Mouse (Mus musculus) intestine, embryonic 14.5 days (tissue): ENCODE results near the gene Itpk1. TPM values are rescaled to one million over a fixed set of nuclear protein-coding genes. Genes with fewer than 3 reads are reported as not detected.

Source experiments
- ATAC-seq: fragments of 200-750 bp; cut with Nextera tagmentation; replicated peaks from 2 replicates; pipeline ENCODE4 v1.8.0; 2017; ENCODE audit warnings: low read depth, moderate number of reproducible peaks, moderate TSS enrichment, moderate library complexity; ENCODE audit not compliant: low FRiP score, low TSS enrichment
- DNase-seq: peaks from one replicate; pipeline ENCODE4 v3.0.0-alpha.2; 2018; ENCODE audit warnings: low spot score
- H3K27ac ChIP-seq: fragments of 300-500 bp; sonication (generic); 2 replicates; pipeline ENCODE4 v1.5.1; 2014; ENCODE audit warnings: low read depth, mild to moderate bottlenecking, control low read depth
- H3K27me3 ChIP-seq: fragments of 300-500 bp; sonication (generic); replicated peaks from 2 replicates; pipeline ENCODE4 v1.6.1; 2014; ENCODE audit warnings: low read length, control low read depth; ENCODE audit not compliant: control insufficient read depth, insufficient read depth
- H3K36me3 ChIP-seq: fragments of 300-500 bp; sonication (generic); 2 replicates; pipeline ENCODE4 v1.6.1; 2014; ENCODE audit warnings: low read length, control low read depth; ENCODE audit not compliant: control insufficient read depth, insufficient read depth
- H3K4me1 ChIP-seq: fragments of 300-500 bp; sonication (generic); replicated peaks from 2 replicates; pipeline ENCODE4 v1.6.1; 2014; ENCODE audit warnings: low read length, control low read depth, mixed read lengths; ENCODE audit not compliant: control insufficient read depth, insufficient read depth
- H3K4me2 ChIP-seq: fragments of 300-500 bp; sonication (generic); 2 replicates; pipeline ENCODE4 v1.6.1; 2014; ENCODE audit warnings: low read length
- H3K4me3 ChIP-seq: fragments of 300-500 bp; sonication (generic); 2 replicates; pipeline ENCODE4 v1.5.1; 2014; ENCODE audit warnings: low read depth, low read length, control low read depth, mixed read lengths
- H3K9ac ChIP-seq: fragments of 300-500 bp; sonication (generic); 2 replicates; pipeline ENCODE4 v1.6.1; 2014; ENCODE audit warnings: mild to moderate bottlenecking, low read length
- H3K9me3 ChIP-seq: fragments of 300-500 bp; sonication (generic); 2 replicates; pipeline ENCODE4 v1.6.1; 2016; ENCODE audit warnings: low read length, control low read depth; ENCODE audit not compliant: control insufficient read depth
- WGBS: fragments of 180-500 bp; shearing (Covaris S2); extraction: QIAGEN DNeasy Blood & Tissue Kit; methylation state at CpG from one replicate; pipeline ENCODE4 v1.1.7; 2014; 5-methylcytosine and 5-hydroxymethylcytosine counted together
- polyA plus RNA-seq: library from polyadenylated mRNA; unstranded; fragments of >200 nt; fragmentation: Nextera tagmentation; extraction: Ambion mirVana; gene quantifications from 2 replicates; pipeline ENCODE4 v1.2.1, GENCODE M21; 2014

Gene Itpk1
- 25.7 and 31.5 TPM in 2 replicates for polyA plus RNA-seq

DNA sequence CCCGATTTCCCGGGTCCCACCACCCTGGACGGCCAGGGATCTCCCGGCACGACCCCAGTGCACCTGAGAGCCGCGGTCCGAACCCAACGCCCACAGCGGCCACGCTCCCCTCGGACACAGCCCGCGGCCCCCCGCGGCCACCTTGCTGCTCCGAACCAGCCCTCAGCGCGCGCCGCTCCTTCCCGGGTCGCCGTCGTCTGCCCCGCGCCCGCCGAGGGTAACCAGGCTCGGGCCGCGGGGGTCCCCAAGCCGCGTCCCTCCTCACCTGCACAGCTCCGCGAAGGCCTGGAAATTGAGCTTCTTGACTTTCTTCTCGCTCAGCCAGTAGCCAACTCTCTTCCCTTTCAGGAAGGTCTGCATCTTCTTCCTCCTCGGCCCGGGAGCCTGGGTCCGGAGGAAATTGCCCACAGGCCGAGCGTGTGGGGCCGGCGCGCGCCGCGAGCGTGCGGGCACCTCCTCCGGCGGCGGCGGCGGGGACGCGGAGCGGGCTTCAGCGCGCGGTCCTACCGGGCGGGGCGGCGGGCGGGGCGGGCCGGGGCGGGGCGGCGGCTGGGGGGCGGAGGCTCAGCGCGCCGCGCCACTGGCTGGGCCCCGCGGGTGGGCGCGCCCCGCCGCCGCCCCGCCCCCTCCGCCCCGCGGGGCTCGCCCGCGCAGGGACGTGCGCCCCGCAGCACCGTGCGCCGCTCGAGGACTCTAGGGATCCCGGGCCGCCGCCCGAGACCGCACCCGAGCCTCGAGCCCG is at the start of gene Itpk1:
TSS of gene Itpk1 (minus strand) at position 474 of the 742 bp plus-strand sequence.
- Histone ChIP-seq H3K4me1 (peaks cover 33% of the 10 kb centered on the region), H3K9me3 (no peaks in the 10 kb centered on the region), H3K4me3 (peak within 1 kb of the TSS; percentile 65), H3K36me3 (no peaks in the 10 kb centered on the region), H3K4me2 (peak within 1 kb of the TSS; percentile 79), H3K27ac (peak within 1 kb of the TSS; percentile 84), H3K27me3 (no peaks in the 10 kb centered on the region), H3K9ac (peak within 1 kb of the TSS; percentile 83)
- peak; percentile 94 for ATAC-seq
- DNase-seq: peak; percentile 83
- under 1% methylated on average over 82 of the region's 105 CpGs for WGBS

DNA sequence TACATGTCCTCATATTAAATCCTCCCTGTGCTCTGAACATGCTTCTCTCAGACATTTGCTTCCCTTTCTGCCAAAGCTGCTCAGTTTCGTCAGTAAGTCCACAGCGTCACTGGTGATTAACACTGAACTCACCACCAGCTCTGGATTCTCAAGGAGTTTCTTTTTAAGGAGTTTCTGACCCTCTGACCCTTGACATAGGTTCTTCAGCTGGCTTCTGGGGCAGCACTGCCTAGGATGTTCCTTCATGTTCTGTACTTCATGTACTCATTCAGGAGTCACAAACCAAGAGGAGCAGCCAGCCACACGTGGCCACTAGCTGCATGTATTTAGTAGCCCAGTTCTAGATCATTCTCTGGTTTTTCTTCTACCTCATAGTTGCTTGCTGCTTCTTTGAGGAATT is 43.5 kb upstream of the Itpk1 start:
- Histone ChIP-seq H3K9ac (no peak overlapping the region), H3K4me2 (no peak overlapping the region), H3K27ac (no peak overlapping the region), H3K4me3 (no peak overlapping the region), H3K36me3 (peaks cover 28% of the 10 kb centered on the region), H3K4me1 (peaks cover 9% of the 10 kb centered on the region), H3K9me3 (no peaks in the 10 kb centered on the region), H3K27me3 (no peaks in the 10 kb centered on the region)
- whole genome bisulfite sequencing: 85% methylated on average over 3 of the region's 3 CpGs
- DNase-seq: no peak
- no peak for ATAC-seq

DNA sequence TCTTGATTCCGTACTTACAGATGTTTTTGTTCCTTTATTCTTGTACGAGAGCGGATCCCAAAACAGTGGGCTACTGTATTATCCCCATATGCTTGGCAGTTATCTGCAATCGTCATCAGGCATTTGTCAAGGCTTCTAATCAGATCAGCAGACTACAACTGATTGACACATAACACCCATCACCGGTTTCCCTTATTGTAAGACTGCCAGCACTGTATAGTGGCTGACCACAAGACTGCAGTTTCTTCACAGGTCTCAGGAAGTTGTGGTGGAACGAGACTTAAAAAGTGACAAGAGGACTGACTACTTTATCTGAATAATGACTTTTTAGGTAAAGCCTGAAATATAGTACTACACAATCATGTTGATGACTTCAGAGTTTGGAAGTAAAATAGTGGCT is 40.1 kb upstream of the Itpk1 start:
- WGBS: 60% methylated on average over 6 of the region's 6 CpGs
- ATAC-seq: no peak
- Histone ChIP-seq H3K27me3 (no peaks in the 10 kb centered on the region), H3K4me1 (peaks cover 14% of the 10 kb centered on the region), H3K4me3 (peak overlapping the region; percentile 72; the same call in 1 of the 2 replicates), H3K9ac (no peak overlapping the region), H3K9me3 (no peaks in the 10 kb centered on the region), H3K36me3 (peaks cover 28% of the 10 kb centered on the region), H3K27ac (no peak overlapping the region), H3K4me2 (peak overlapping the region; percentile 75)
- DNase-seq: no peak

DNA sequence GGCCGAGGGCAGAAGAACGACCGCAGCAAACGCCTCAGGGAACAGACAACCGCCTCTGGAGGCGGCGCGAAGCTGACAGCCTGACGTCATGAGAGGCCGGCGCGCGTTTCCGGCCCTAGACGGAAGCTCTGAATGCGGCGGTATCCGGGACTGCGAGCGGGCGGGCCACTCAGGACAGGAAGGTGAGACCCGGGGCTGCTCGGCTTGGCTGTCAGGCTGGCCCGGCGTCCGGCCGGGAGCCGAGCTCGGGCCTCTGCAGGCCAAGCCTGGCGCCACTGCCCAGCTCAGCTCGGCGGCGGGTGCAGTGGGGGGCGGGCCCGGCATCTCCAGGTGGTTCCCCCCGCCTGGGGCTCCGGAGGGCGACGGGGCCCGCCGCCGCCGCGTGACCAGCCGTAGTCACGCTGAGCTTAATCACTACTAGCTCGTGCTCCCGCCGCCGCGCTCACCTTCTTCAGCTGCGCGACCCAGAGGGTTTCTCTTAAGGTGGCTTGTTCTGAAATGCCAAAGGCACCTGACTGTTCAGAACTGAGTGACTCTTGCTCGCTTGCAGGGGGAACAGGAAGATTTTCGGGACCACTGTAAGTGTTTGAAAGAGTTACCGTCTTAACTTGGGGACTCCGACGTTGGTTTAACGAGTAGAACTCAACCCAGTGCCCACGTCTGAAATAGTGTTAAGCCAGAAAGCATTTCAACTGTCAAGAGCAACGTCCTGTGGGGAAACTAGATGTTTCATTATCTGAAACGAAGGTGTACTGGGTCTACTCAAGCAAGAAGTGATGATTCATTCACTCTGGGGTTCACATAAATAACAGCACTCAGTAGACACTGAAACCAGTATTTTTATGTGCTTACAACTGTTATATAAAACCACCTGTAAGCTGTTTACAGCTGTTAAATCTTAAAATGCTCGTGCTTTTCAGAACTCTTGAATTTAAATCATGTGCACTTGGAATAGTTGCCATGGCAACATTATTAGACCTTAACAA is 39.2 kb upstream of the Itpk1 start, which contains the start of the genes Moap1 and Tmem251:
TSS of gene Moap1 (minus strand) at position 73 of the 986 bp plus-strand sequence.
TSS of gene Tmem251 (plus strand) at position 174 of the 986 bp plus-strand sequence.
- peak; percentile 94 for ATAC-seq
- peak within 1 kb of the TSS; percentile 76 for H3K9ac ChIP-seq
- whole genome bisulfite sequencing: under 1% methylated on average over 61 of the region's 63 CpGs

DNA sequence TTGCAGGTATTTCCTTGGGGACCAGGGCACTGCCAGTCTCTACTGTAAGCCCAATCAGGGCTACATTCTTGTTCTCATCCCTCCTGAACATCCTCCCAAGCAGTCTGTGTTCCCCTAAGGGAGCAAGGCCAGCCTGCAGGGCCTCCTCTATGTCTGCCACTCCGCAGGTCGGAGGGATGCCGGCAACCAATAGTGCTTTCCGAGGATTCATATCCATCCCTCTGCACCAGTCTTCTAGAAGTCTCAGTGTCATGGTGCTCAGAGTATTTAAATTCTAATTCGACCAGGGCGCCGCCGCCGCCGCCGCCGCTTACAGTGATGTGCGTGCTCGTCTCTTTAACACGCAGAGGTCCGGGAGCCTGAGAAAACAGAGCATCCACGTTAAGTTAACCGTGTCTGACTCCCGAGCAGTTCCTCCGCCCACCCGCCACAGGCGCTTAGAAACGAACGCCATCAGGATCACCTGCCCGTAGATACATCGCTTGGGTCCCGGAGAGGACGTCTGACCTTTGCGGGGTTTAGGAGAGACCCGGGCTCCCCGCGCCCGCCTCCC is 38.4 kb upstream of the Itpk1 start:
- Histone ChIP-seq H3K9ac (peak overlapping the region; percentile 76), H3K4me2 (peak overlapping the region; percentile 75), H3K36me3 (peaks cover 19% of the 10 kb centered on the region), H3K27ac (peak overlapping the region; percentile 78), H3K9me3 (no peaks in the 10 kb centered on the region), H3K4me1 (peaks cover 14% of the 10 kb centered on the region), H3K4me3 (peak overlapping the region; percentile 72), H3K27me3 (no peaks in the 10 kb centered on the region)
- ATAC-seq (peak; percentile 26), DNase-seq (no peak)
- WGBS: under 1% methylated on average over 33 of the region's 33 CpGs

More for the DNA sequence above, 39.2 kb upstream of the Itpk1 start, which contains the start of the genes Moap1 and Tmem251:
- Histone ChIP-seq H3K4me1 (peaks cover 14% of the 10 kb centered on the region), H3K27ac (peak within 1 kb of the TSS; percentile 78), H3K27me3 (no peaks in the 10 kb centered on the region), H3K36me3 (peaks cover 24% of the 10 kb centered on the region), H3K4me3 (peak within 1 kb of the TSS; percentile 72), H3K4me2 (peak within 1 kb of the TSS; percentile 75), H3K9me3 (no peaks in the 10 kb centered on the region)
- peak; percentile 92 for DNase-seq

DNA sequence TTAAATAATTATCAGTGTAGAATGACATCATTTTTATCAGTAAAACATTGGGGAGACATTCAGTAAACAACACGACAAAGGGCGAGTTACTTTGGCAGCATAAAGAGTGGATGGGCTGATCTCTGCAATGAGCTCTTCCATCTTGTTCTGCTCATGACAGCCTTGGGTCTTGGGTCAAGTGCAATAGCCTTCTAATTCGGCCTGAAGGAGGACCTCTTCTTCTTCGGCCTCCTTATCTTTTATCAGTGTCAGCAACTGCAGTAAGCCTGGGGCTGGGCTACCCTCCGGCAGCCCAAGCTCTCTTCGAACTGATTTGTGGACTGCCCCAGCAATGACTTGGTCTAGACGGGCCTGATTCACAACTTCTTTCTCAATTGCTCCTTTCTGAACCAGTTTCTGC is 37.3 kb upstream of the Itpk1 start:
- Histone ChIP-seq H3K4me3 (no peak overlapping the region), H3K27ac (no peak overlapping the region), H3K9ac (no peak overlapping the region), H3K36me3 (peaks cover 15% of the 10 kb centered on the region; the same call in 1 of the 2 replicates), H3K27me3 (no peaks in the 10 kb centered on the region), H3K4me1 (peaks cover 14% of the 10 kb centered on the region), H3K4me2 (no peak overlapping the region), H3K9me3 (no peaks in the 10 kb centered on the region)
- ATAC-seq: no peak
- no peak for DNase-seq
- WGBS: 73% methylated on average over 7 of the region's 7 CpGs

DNA sequence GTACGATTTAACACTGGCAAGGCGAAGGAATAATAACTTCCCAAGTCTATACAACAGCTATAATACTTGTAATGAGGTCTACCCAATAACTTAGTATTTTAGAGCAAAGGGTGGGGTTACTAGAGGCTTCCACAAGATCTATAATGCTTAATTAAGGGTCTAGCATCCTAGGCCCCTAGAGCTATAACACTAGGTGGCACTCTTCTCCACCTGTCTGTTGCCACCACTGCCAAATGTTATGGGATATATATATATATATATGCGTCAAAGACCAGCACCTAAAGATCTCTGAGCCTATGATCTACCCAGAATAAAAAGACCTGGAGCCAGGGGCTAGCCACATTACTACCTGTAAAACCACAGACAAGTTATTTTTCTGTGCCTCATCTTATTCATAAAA is 35.6 kb upstream of the Itpk1 start:
- WGBS: 60% methylated on average over 3 of the region's 3 CpGs
- Histone ChIP-seq H3K36me3 (no peaks in the 10 kb centered on the region), H3K9me3 (no peaks in the 10 kb centered on the region), H3K27me3 (no peaks in the 10 kb centered on the region), H3K9ac (no peak overlapping the region), H3K27ac (no peak overlapping the region), H3K4me2 (no peak overlapping the region), H3K4me3 (no peak overlapping the region), H3K4me1 (peaks cover 14% of the 10 kb centered on the region)
- no peak for ATAC-seq
- no peak for DNase-seq

DNA sequence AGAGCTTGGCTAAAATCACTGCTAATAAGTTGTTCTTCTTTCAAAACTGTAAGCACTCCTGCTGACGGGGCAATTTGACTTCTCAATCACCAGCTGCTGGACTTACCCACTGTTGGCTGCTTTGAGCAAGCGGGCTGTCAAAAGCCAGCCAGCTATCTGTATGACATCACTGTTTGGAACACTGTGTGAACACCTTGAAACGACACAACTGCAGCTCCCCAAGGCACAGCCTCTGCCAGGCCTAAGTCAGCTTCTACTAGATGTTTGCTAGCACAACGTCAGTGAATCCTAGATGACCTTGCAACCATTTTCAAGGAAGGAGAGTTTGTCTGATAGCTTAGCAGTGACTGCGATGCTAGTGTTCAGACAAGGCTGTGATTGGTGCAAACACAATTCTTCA is 34.4 kb upstream of the Itpk1 start:
- WGBS: 73% methylated on average over 5 of the region's 5 CpGs
- no peak for DNase-seq
- H3K4me3 ChIP-seq: no peak overlapping the region

More for the DNA sequence above, 34.4 kb upstream of the Itpk1 start:
- no peaks in the 10 kb centered on the region for H3K27me3 ChIP-seq
- H3K4me1 ChIP-seq: peaks cover 5% of the 10 kb centered on the region; the same call in 1 of the 2 replicates
- H3K36me3 ChIP-seq: no peaks in the 10 kb centered on the region
- no peaks in the 10 kb centered on the region for H3K9me3 ChIP-seq
- H3K9ac ChIP-seq: no peak overlapping the region
- H3K4me2 ChIP-seq: no peak overlapping the region
- ATAC-seq: no peak
- H3K27ac ChIP-seq: no peak overlapping the region
